Mouse (Mus musculus) cortical plate, adult 2 months (tissue): ENCODE measurements around the gene Ptgs2. TPM values are rescaled to one million over a fixed set of nuclear protein-coding genes. Genes with fewer than 3 reads are reported as not detected.

Experiments used
- H3K27ac ChIP-seq: fragments of 200-500 bp; 2 replicates; pipeline ENCODE4 v1.5.1; 2012; ENCODE audit warnings: low read length, control low read depth, inconsistent platforms; ENCODE audit not compliant: insufficient read depth
- H3K4me1 ChIP-seq: fragments of 200-500 bp; 2 replicates; pipeline ENCODE4 v1.6.1; 2011; ENCODE audit warnings: low read length; ENCODE audit not compliant: control insufficient read depth, insufficient read depth
- H3K4me3 ChIP-seq: fragments of 200-500 bp; 2 replicates; pipeline ENCODE4 v1.5.1; 2011; ENCODE audit warnings: mild to moderate bottlenecking, low read length, control low read depth; ENCODE audit not compliant: insufficient read depth
- CTCF ChIP-seq: fragments of 200-500 bp; IDR thresholded peaks from 2 replicates; pipeline ENCODE4 v1.5.1; 2011; ENCODE audit warnings: mild to moderate bottlenecking, control low read depth, low read length; ENCODE audit not compliant: insufficient read depth; ENCODE audit errors: extremely low read depth
- POLR2A ChIP-seq: fragments of 200-500 bp; IDR thresholded peaks from 2 replicates; pipeline ENCODE4 v1.6.1; 2011; ENCODE audit warnings: mild to moderate bottlenecking, low read length, control low read depth; ENCODE audit not compliant: insufficient read depth; ENCODE audit errors: extremely low read depth
- polyA plus RNA-seq: library from polyadenylated mRNA; depleted of rRNA; stranded (reverse); fragments of >200 nt; gene quantifications from 2 replicates; pipeline ENCODE4 v1.2.3, GENCODE M21; 2012

Ptgs2 gene
- polyA plus RNA-seq, 1 experiment: 5.5 TPM

DNA sequence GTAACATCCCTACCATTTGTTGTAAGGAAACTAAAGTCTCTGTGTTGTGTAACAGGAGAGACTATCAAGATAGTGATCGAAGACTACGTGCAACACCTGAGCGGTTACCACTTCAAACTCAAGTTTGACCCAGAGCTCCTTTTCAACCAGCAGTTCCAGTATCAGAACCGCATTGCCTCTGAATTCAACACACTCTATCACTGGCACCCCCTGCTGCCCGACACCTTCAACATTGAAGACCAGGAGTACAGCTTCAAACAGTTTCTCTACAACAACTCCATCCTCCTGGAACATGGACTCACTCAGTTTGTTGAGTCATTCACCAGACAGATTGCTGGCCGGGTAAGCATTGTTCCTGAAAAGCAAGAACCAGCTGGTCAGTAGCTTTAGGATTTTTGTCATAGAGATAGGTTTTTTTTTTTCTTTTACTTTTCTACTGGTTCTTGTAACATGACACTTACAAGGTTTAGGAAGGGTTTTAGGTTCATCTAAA, 4.4 kb downstream of the Ptgs2 start:
- Histone ChIP-seq H3K4me1 (no peaks in the 10 kb centered on the region), H3K27ac (no peak overlapping the region), H3K4me3 (no peak overlapping the region)
- TF ChIP-seq CTCF (no peak), POLR2A (no peak)

DNA sequence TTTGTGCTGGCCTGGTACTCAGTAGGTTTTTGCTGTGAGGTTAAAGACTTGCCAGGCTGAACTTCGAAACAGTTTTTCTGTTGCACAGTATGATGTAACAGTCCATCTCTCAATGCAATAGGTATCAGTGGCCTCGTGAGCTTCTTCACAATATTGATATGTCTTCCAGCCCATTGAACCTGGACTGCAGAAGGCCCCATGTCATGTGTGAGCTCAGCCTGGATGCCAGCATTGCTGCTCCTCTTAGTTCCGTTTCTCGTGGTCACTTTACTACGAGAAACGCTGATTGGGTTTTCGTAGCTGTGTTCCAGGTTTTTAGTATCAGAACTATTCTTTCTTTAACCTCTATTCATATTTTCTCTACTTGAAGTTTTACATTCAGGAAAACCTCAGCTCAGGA, 6.9 kb downstream of the Ptgs2 start:
- no peak overlapping the region for H3K4me3 ChIP-seq
- H3K4me1 ChIP-seq: no peaks in the 10 kb centered on the region
- TF ChIP-seq CTCF: no peak
- TF ChIP-seq POLR2A: no peak
- H3K27ac ChIP-seq: no peak overlapping the region

DNA sequence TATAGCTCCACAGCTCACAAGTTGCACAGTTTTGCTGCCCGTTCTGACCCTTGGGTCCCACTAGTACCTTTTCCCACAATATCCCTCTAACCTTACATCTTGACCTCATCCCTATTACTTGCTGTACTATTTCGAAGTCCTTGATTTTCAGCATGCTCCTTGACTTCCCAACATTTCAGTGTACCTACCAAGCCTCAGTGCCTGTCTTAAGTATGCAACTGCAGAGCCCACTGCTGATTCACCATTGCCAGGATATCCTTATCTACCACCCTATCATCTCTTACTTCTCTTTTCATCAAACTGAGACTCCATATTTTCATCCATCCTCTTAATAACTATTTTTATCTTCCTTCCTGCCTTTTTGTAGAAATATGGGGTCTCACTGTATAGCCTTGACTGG, 9.8 kb downstream of the Ptgs2 start:
- TF ChIP-seq POLR2A (no peak), CTCF (no peak)
- Histone ChIP-seq H3K4me1 (no peaks in the 10 kb centered on the region), H3K4me3 (no peak overlapping the region), H3K27ac (no peak overlapping the region)

DNA sequence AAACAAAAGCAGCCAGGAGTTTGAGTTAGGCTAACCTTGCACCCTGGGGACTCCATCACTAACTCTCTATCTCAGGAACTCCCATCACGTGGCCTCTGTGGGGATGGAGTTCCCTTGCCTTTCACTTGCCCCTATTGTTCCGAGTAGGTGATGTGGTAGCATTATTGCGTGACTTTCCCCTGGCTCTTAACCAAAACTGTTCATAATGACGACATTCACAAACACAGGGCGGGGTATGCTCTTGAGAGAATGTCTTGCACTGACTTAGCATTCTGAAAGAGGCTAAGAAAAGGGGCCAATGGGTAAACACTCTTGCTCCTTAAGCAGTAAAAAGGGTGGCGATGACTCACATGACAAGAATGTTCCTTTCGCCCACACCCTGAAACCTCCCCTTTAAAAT, 15.5 kb downstream of the Ptgs2 start:
- Histone ChIP-seq H3K27ac (no peak overlapping the region), H3K4me1 (no peaks in the 10 kb centered on the region; the same call in 1 of the 2 replicates), H3K4me3 (no peak overlapping the region)
- TF ChIP-seq POLR2A: no peak
- no peak for TF ChIP-seq CTCF

DNA sequence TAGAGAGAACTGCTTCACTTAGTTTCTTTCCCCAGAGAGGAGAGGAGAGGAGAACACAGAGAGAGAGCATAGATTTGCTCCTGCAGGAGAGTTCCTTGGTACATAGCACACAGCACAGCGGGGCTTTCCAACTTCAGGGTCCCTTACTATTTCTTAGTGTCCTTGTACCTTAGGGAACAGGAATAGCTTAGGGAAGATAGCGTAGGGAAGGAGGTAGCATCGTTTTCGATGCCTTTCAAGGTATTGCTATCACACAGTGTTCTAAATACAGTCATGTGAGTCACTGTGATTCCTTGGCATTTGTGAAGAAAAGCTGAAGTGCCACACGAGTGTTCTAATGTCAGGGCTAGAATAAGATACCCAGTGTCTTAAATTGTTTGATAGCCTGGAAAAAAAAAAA, 18.5 kb downstream of the Ptgs2 start:
- Histone ChIP-seq H3K4me3 (no peak overlapping the region), H3K27ac (no peak overlapping the region; the same call in 1 of the 2 replicates), H3K4me1 (no peaks in the 10 kb centered on the region; the same call in 1 of the 2 replicates)
- TF ChIP-seq POLR2A: no peak
- TF ChIP-seq CTCF: no peak

DNA sequence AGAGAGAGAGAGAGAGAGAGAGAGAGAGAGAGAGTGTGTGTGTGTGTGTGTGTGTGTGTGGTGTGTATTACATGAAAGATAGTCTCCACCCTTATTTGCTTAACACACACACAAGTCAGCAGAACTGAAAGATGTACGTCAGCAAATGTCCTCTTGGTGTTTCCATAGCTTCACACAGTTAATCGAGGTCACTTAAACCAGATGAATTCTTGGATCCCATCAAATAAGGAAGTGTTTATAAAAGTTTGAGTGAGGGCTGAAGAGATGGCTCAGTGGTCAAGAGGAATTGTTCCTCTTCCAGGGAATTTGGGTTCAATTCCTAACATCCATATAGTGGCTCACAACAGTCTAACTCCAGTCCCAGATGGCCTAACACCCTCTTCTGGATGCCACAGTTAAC, 25.7 kb downstream of the Ptgs2 start:
- H3K4me1 ChIP-seq: no peaks in the 10 kb centered on the region
- no peak overlapping the region for H3K4me3 ChIP-seq
- no peak overlapping the region for H3K27ac ChIP-seq
- TF ChIP-seq POLR2A (no peak), CTCF (no peak)

DNA sequence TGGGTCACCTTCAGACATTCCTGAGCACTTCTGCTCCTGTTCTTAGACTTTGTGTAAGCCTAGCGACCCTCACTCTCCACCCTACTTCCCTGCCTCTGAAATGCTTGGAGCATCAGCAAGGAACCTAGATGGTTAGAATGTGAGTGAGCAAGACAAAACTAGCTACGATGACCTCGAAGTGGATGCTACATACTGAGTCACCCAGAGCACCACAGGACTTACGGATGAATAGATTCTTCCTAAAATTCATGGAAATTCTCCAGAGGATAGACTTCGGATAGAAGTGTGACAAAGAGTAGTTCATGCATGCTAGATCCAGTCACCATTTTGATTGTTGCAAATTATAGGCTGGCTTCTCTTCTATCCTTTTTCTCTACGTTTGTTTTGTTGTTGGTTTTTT, 30.2 kb downstream of the Ptgs2 start:
- Histone ChIP-seq H3K4me3 (no peak overlapping the region), H3K27ac (no peak overlapping the region), H3K4me1 (no peaks in the 10 kb centered on the region)
- no peak for TF ChIP-seq CTCF
- no peak for TF ChIP-seq POLR2A

DNA sequence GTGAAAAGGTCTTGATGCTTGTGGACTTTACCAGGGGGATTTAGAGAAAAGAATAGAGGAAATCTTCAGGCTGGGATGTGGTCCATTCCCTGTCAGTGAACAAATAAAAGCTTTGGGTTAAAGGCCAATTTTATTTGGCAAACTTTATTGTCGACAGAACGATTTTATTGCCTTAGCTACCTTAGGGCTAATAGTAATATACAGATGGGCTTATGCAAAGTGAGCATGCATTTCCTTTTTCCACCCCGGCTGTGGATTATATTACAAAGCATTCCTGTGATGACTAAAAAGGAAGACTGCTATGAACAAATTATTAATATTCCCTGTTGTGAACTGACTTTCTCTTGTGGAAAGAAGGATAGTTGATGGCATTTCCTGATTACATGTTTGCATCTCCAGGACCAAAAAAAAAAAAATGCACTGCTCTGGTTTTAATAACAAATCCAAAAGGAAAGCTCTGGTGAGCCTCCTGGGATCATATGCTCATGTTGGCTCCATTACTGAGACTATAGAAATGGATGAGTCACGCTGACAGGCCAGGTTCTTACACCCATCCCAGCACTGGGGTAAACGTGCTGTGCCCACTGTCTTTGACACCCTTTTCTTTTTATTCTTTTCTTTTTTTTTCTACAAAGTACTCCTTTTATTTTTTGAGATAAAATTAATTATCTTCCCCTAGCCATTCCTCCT, 30.9 kb downstream of the Ptgs2 start:
- H3K27ac ChIP-seq: no peak overlapping the region
- H3K4me3 ChIP-seq: no peak overlapping the region
- no peaks in the 10 kb centered on the region for H3K4me1 ChIP-seq
- TF ChIP-seq CTCF: no peak
- TF ChIP-seq POLR2A: no peak

DNA sequence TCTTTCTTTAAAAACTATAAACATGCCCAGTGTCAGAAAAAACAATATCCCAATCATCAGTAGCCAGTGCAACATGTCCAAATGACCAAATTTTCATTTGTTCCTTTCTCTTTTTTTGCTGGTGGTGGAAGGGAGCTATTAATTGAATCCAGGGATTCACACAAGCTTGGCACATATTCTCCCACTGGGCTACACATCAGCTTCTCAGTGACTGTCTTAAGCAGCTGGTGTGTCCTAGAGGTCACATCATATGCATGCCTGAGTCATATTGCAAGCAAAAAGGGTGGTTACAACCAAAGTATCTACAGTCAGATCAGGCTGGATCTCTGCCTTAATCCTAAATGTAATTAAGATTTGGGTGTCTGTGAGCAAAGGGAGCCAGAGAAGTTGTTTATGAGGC, 35.5 kb downstream of the Ptgs2 start:
- no peak for TF ChIP-seq POLR2A
- no peak for TF ChIP-seq CTCF
- Histone ChIP-seq H3K27ac (no peak overlapping the region), H3K4me1 (no peaks in the 10 kb centered on the region), H3K4me3 (no peak overlapping the region)

DNA sequence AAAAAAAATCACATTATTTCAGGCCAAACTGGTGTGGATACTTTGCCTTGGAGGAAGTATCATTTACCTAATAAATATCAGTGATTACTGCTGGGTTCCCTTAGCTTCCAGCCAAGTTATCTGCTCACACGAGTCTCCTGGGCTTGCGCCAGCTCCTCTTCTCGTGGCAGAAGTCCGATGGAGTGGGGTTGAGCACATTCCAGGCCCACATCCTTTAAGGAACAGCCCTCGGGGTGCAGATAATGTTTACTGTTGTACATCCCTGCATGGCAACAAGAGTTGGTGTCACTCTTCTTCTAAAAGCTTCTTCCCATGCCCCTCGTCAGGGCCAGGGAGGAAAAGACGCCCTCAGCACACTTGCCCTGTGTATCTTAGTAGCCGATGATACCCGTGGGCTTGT, 39.9 kb downstream of the Ptgs2 start:
- Histone ChIP-seq H3K4me1 (no peaks in the 10 kb centered on the region), H3K27ac (no peak overlapping the region), H3K4me3 (no peak overlapping the region)
- TF ChIP-seq POLR2A (no peak), CTCF (no peak)
